Mouse (Mus musculus) olfactory bulb, adult 2 months (tissue): ENCODE results near the gene Ell3.

ENCODE experiments used
- CTCF ChIP-seq: fragments of 200-500 bp; IDR thresholded peaks from 2 replicates; pipeline ENCODE4 v1.5.1; 2012; ENCODE audit warnings: low read depth, mild to moderate bottlenecking, low read length, moderate library complexity; ENCODE audit not compliant: insufficient read depth
- POLR2A ChIP-seq: fragments of 200-500 bp; IDR thresholded peaks from 2 replicates; pipeline ENCODE4 v1.6.1; 2012; ENCODE audit warnings: mild to moderate bottlenecking, low read depth, low read length, moderate library complexity; ENCODE audit not compliant: insufficient read depth

GRCm38 (mm10) chr2:121447006-121447405, 2.9 kb upstream of the Ell3 start:
- TF ChIP-seq CTCF (no peak), POLR2A (no peak)
